Mouse (Mus musculus): ENCODE data around the gene Ttc7b. TPM values are rescaled to one million over a fixed set of nuclear protein-coding genes. Genes with fewer than 3 reads are reported as not detected.

Gene Ttc7b
- total and polyA plus RNA-seq, 2 experiments: 7.7 to 10.7 TPM

- Histone ChIP-seq H3K4me1 (ENCODE audit: control insufficient read depth, insufficient read depth, low read length) (no peaks in the 10 kb centered on the region), H3K36me3 (ENCODE audit: control insufficient read depth, insufficient read depth, low read length) (peaks cover 11% of the 10 kb centered on the region), H3K27me3 (ENCODE audit: control insufficient read depth, insufficient read depth, low read length) (no peaks in the 10 kb centered on the region), H3K9ac (ENCODE audit: low read depth, low read length) (no peak overlapping the region), H3K79me2 (ENCODE audit: control insufficient read depth, insufficient read depth, low read length) (no peaks in the 10 kb centered on the region), H3K4me3 (ENCODE audit: insufficient read depth, low read depth, low read length) (no peak overlapping the region), H3K27ac (replicated peaks; ENCODE audit: insufficient read depth, low read depth, low read length) (no peak overlapping the region)
- TF ChIP-seq POLR2A (IDR thresholded peaks at IDR 0.05; ENCODE audit: extremely low read depth, insufficient read depth, low read length) (no peak), CTCF (IDR thresholded peaks at IDR 0.05; ENCODE audit: low read depth, low read length) (no peak)
- 80% methylated on average over 2 of the region's 2 CpGs for WGBS
- no peak for DNase-seq (ENCODE audit: extremely low read depth, low read depth, low spot score)
Observed at GRCm38 (mm10) chr12:100326732-100327131, 193.9 kb downstream of the Ttc7b start.

GRCm38 (mm10) chr12:100325618-100326017 lies 195.0 kb downstream of the Ttc7b start:
- DNase-seq (ENCODE audit: extremely low read depth, low read depth, low spot score): no peak
- no peaks in the 10 kb centered on the region for H3K79me2 ChIP-seq (ENCODE audit: control insufficient read depth, insufficient read depth, low read length)
- peaks cover 16% of the 10 kb centered on the region for H3K36me3 ChIP-seq (ENCODE audit: control insufficient read depth, insufficient read depth, low read length)
- H3K4me1 ChIP-seq (ENCODE audit: control insufficient read depth, insufficient read depth, low read length): no peaks in the 10 kb centered on the region
- no peak overlapping the region for H3K27ac ChIP-seq (replicated peaks; ENCODE audit: insufficient read depth, low read depth, low read length)
- no peak overlapping the region for H3K4me3 ChIP-seq (ENCODE audit: insufficient read depth, low read depth, low read length)
- 99% methylated on average over 4 of the region's 4 CpGs for WGBS
- H3K27me3 ChIP-seq (ENCODE audit: control insufficient read depth, insufficient read depth, low read length): no peaks in the 10 kb centered on the region
- H3K9ac ChIP-seq (ENCODE audit: low read depth, low read length): no peak overlapping the region
- TF ChIP-seq POLR2A (IDR thresholded peaks at IDR 0.05; ENCODE audit: extremely low read depth, insufficient read depth, low read length) (no peak), CTCF (IDR thresholded peaks at IDR 0.05; ENCODE audit: low read depth, low read length) (no peak)

- no peaks in the 10 kb centered on the region for H3K4me1 ChIP-seq (ENCODE audit: control insufficient read depth, insufficient read depth, low read length)
- H3K79me2 ChIP-seq (ENCODE audit: control insufficient read depth, insufficient read depth, low read length): no peaks in the 10 kb centered on the region
- H3K36me3 ChIP-seq (ENCODE audit: control insufficient read depth, insufficient read depth, low read length): peaks cover 15% of the 10 kb centered on the region
- TF ChIP-seq CTCF (IDR thresholded peaks at IDR 0.05; ENCODE audit: low read depth, low read length): no peak
- no peak for TF ChIP-seq POLR2A (IDR thresholded peaks at IDR 0.05; ENCODE audit: extremely low read depth, insufficient read depth, low read length)
- H3K9ac ChIP-seq (ENCODE audit: low read depth, low read length): no peak overlapping the region
- no peaks in the 10 kb centered on the region for H3K27me3 ChIP-seq (ENCODE audit: control insufficient read depth, insufficient read depth, low read length)
- no peak overlapping the region for H3K4me3 ChIP-seq (ENCODE audit: insufficient read depth, low read depth, low read length)
- DNase-seq (ENCODE audit: extremely low read depth, low read depth, low spot score): no peak
- WGBS: 89% methylated on average over 8 of the region's 8 CpGs
- no peak overlapping the region for H3K27ac ChIP-seq (replicated peaks; ENCODE audit: insufficient read depth, low read depth, low read length)
Observed at GRCm38 (mm10) chr12:100325212-100325611, 195.4 kb downstream of the Ttc7b start.

GRCm38 (mm10) chr12:100323641-100324040 lies 197.0 kb downstream of the Ttc7b start:
- TF ChIP-seq CTCF (IDR thresholded peaks at IDR 0.05; ENCODE audit: low read depth, low read length) (no peak), POLR2A (IDR thresholded peaks at IDR 0.05; ENCODE audit: extremely low read depth, insufficient read depth, low read length) (no peak)
- no peak for DNase-seq (ENCODE audit: extremely low read depth, low read depth, low spot score)
- 84% methylated on average over 2 of the region's 2 CpGs for WGBS
- H3K4me3 ChIP-seq (ENCODE audit: insufficient read depth, low read depth, low read length): no peak overlapping the region
- H3K27ac ChIP-seq (replicated peaks; ENCODE audit: insufficient read depth, low read depth, low read length): no peak overlapping the region
- H3K9ac ChIP-seq (ENCODE audit: low read depth, low read length): no peak overlapping the region
- no peaks in the 10 kb centered on the region for H3K79me2 ChIP-seq (ENCODE audit: control insufficient read depth, insufficient read depth, low read length)
- peaks cover 12% of the 10 kb centered on the region; the same call in 1 of the 2 replicates for H3K36me3 ChIP-seq (ENCODE audit: control insufficient read depth, insufficient read depth, low read length)
- H3K27me3 ChIP-seq (ENCODE audit: control insufficient read depth, insufficient read depth, low read length): no peaks in the 10 kb centered on the region
- no peaks in the 10 kb centered on the region for H3K4me1 ChIP-seq (ENCODE audit: control insufficient read depth, insufficient read depth, low read length)

GRCm38 (mm10) chr12:100322225-100322624 lies 198.4 kb downstream of the Ttc7b start:
- Histone ChIP-seq H3K4me1 (ENCODE audit: control insufficient read depth, insufficient read depth, low read length) (no peaks in the 10 kb centered on the region), H3K9ac (ENCODE audit: low read depth, low read length) (no peak overlapping the region), H3K27ac (replicated peaks; ENCODE audit: insufficient read depth, low read depth, low read length) (no peak overlapping the region), H3K36me3 (ENCODE audit: control insufficient read depth, insufficient read depth, low read length) (peaks cover 16% of the 10 kb centered on the region; the same call in 1 of the 2 replicates), H3K4me3 (ENCODE audit: insufficient read depth, low read depth, low read length) (no peak overlapping the region), H3K79me2 (ENCODE audit: control insufficient read depth, insufficient read depth, low read length) (no peaks in the 10 kb centered on the region), H3K27me3 (ENCODE audit: control insufficient read depth, insufficient read depth, low read length) (no peaks in the 10 kb centered on the region)
- DNase-seq (ENCODE audit: extremely low read depth, low read depth, low spot score): no peak
- no peak for TF ChIP-seq CTCF (IDR thresholded peaks at IDR 0.05; ENCODE audit: low read depth, low read length)
- TF ChIP-seq POLR2A (IDR thresholded peaks at IDR 0.05; ENCODE audit: extremely low read depth, insufficient read depth, low read length): no peak
- 98% methylated on average over 2 of the region's 2 CpGs for WGBS

DNA sequence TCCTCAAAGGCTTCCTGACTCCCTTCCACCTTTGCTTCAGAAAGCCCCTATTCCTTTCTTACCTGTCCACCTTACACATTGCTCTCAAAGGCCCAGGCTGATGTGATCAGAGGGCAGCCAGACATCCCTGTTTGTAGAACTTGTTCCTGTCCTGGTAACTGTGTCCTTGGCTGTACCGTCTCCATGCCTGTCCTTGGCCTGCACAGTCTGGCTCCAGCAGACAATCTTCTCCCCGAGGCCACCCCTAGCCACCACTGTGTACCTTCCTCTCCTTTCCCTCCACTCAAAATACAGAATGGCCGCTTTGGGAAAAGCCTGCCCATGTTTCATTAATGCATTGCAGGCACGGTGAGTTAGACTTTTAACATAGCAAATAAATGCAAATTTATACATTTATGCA lies 199.1 kb downstream of the Ttc7b start:
- Histone ChIP-seq H3K9ac (ENCODE audit: low read depth, low read length) (no peak overlapping the region), H3K27me3 (ENCODE audit: control insufficient read depth, insufficient read depth, low read length) (no peaks in the 10 kb centered on the region)
- no peak for DNase-seq (ENCODE audit: extremely low read depth, low read depth, low spot score)

More for the DNA sequence above, 199.1 kb downstream of the Ttc7b start:
- TF ChIP-seq POLR2A (IDR thresholded peaks at IDR 0.05; ENCODE audit: extremely low read depth, insufficient read depth, low read length) (no peak), CTCF (IDR thresholded peaks at IDR 0.05; ENCODE audit: low read depth, low read length) (no peak)
- Histone ChIP-seq H3K4me3 (ENCODE audit: insufficient read depth, low read depth, low read length) (no peak overlapping the region), H3K36me3 (ENCODE audit: control insufficient read depth, insufficient read depth, low read length) (peaks cover 16% of the 10 kb centered on the region; the same call in 1 of the 2 replicates), H3K4me1 (ENCODE audit: control insufficient read depth, insufficient read depth, low read length) (no peaks in the 10 kb centered on the region), H3K79me2 (ENCODE audit: control insufficient read depth, insufficient read depth, low read length) (no peaks in the 10 kb centered on the region), H3K27ac (replicated peaks; ENCODE audit: insufficient read depth, low read depth, low read length) (no peak overlapping the region)
- 83% methylated on average over 4 of the region's 4 CpGs for WGBS
